Mouse (Mus musculus): ENCODE results near the gene Sobp.

Sobp gene

DNA sequence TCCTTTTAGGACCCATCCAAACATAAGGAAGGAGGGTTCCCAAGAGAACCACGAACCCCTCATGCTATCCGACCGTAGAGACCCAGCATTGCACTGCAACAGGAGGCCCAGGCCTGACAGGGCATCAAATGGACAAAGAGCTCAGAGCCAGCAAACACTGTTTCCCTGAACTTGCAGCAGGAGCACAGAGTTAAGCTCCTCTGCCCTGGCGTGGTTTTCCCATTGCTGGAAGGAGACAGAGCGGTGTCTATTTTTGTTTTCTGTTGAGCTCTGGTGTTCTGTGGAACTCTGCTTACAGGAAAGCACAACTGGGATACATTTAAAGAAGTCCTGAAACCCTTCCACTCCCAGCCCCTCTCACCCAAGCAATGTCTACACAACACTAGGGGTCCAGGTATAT is 15.0 kb downstream of the Sobp start:
- peak; percentile 51 for DNase-seq (ENCODE audit: low read depth, low spot score)

DNA sequence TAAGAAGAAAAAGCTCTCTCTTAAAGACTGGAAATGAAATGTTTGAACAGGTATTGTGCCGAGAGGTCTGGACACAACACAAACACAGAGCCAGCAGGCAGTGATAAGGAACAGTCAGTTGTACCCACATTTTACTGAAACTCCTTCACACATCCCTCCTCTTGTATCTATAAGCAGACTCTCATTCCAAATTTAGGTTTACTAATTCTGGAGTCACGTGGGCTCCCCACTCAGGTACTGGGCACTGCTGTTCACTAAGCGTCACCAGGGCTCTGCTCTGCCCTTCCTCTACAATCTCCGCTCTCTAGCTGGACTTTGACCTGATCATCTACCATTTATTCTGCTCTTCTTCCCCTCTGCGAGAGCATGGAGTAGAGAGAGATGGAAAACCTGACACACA is 15.4 kb downstream of the Sobp start:
- DNase-seq (ENCODE audit: low read depth, low spot score): no peak

GRCm38 (mm10) chr10:43155046-43155560 is 19.2 kb downstream of the Sobp start:
- peak; percentile 87 for DNase-seq (ENCODE audit: low read depth, low spot score)

DNA sequence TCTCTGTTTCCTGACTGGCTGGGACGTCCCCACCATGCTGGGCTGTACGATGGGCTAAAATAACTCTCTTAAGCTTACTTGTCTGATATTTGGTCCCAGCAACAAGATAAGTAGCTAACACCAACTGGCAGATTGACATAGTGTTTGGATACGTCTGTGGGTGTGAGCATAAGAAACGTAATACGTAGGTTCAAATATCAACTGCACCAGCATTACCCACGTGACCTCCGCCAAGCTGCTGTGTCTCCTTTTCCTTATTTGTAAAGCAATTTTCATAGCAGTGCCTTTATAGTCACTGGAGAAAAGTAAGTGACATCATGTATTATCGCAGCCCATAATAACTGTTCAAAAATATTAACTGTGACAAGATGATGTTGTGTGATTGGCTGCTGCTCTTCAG is 21.7 kb downstream of the Sobp start:
- peak; percentile 59 for DNase-seq (ENCODE audit: low read depth, low spot score)

GRCm38 (mm10) chr10:43148456-43148855 is 25.9 kb downstream of the Sobp start:
- DNase-seq (ENCODE audit: low read depth, low spot score): peak; percentile 68

DNA sequence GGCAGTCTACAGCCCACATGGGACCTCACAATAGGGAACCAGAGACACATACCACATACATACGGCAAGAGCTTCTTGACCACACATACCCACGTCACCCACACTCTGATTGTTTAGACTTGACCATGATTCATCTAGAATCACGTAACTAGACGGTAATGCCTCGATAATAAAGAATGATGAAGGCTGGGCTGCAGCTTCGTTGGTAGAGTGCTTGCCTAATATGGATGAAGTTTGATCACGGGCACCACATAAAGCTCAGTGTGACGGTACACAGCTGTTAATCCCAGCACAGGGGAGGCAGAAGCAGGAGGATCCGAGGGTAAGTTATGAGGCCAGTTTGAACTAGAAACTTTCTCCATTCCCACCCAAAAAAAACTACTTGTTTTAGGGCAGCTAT is 31.2 kb downstream of the Sobp start:
- no peak for DNase-seq (ENCODE audit: low read depth, low spot score)

DNA sequence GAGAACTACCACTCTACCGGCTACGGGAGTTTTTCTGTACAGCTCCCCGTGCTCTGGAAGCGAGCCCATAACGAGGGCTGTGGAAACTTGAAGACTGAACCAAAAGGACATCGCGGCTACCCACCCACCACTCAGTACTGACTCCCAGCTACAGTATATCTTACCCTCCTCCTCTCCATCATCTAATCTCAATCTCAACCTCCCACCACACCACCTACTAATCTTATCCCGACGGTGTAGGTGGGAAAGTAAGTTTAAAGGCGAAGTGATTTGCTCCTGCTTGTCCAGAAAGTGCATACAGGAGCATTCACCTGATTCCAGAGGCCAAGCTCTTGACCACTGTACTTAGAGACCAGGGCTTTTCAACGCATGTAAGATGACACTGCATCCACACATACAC is 40.3 kb downstream of the Sobp start:
- DNase-seq (ENCODE audit: low read depth, low spot score): no peak

GRCm38 (mm10) chr10:43128750-43129149 is 45.6 kb downstream of the Sobp start:
- no peak for DNase-seq (ENCODE audit: low read depth, low spot score)

GRCm38 (mm10) chr10:43124561-43124960 is 49.8 kb downstream of the Sobp start:
- DNase-seq (ENCODE audit: low read depth, low spot score): no peak

DNA sequence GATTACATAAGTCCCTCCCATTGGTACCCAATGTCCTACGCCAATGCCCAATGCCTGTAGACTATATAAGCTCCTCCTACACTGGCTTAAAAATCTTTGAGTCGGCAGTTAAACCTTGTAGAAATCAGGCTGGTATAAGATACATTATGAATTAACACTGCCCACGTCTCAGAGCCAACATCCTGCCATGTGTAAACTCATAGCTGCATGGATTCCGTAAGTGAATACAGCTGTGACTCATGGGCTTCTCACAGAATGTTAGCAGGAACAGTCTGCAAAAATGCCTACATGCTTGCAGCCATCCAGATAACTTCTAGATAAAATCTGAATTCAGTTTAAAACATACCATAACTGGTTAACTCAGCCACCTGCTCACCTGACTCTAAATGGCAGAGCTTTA is 50.2 kb downstream of the Sobp start:
- DNase-seq (ENCODE audit: low read depth, low spot score): no peak

DNA sequence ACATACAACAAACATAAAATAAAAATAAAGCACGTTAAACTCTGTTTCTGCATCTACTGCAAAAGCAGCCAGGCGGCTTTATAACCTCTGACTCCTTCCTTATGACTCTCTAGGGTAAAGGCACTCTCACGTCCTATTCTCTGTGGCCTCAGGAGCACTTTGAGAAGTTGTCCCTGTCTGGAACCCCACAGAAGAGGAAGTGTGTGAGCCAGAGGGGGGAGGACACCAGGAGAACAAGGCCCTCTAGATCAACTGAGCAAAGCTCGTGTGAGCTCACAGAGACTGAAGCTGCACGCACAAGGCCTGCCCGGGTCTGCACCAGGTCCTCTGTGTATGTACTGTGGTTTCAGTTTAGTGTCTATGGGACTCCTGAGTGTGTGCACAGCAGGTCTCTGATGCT is 50.9 kb downstream of the Sobp start:
- DNase-seq (ENCODE audit: low read depth, low spot score): no peak

- DNase-seq (ENCODE audit: low read depth, low spot score): no peak
These were observed 53.5 kb downstream of the Sobp start for GRCm38 (mm10) chr10:43120688-43121450.

- no peak for DNase-seq (ENCODE audit: low read depth, low spot score)
These were observed 58.0 kb downstream of the Sobp start for GRCm38 (mm10) chr10:43116083-43116927.

DNA sequence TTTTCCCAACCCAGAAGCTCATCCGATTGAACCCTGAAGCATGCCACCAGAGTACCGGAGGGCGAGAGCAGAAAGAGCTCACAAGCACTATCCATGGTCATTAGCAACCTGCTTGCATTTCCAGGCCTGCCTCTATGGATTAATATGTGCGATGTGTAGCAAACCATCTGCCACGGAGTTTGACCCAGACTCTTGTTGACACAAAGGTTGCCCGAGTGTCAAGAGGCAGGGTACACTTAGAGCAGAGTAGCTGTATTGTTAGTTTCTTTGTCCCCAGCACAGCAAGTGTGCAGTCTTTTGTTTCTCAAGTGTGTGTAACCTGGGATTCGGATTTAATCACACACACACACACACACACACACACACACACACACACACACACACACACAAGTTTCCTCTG is 62.0 kb downstream of the Sobp start:
- DNase-seq (ENCODE audit: low read depth, low spot score): no peak

GRCm38 (mm10) chr10:43106616-43107015 is 67.7 kb downstream of the Sobp start:
- no peak for DNase-seq (ENCODE audit: low read depth, low spot score)

- no peak for DNase-seq (ENCODE audit: low read depth, low spot score)
These were observed 68.1 kb downstream of the Sobp start for GRCm38 (mm10) chr10:43106196-43106595.

- DNase-seq (ENCODE audit: low read depth, low spot score): no peak
These were observed 73.8 kb downstream of the Sobp start for GRCm38 (mm10) chr10:43100513-43100912.

GRCm38 (mm10) chr10:43099229-43099628 is 75.1 kb downstream of the Sobp start:
- peak; percentile 13 for DNase-seq (ENCODE audit: low read depth, low spot score)

GRCm38 (mm10) chr10:43097755-43098154 is 76.6 kb downstream of the Sobp start:
- no peak for DNase-seq (ENCODE audit: low read depth, low spot score)

DNA sequence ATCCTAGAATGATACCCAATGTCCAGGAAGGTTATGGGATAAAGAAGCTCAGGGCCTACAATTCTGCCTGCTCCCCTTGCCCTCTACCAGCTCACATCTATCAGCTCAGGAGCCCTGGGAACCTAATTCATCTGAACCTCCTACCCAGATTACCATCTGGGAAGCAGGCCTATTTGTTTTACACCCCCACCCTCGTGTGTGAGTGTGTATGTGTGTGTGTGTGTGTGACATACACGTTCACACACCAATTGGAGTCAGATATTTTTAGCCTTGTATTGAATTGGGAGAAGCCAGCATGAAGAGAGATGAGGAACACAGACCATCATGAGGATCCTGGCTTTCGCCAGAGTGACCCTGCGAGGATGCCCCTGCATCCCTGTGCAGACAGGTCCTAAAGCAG is 77.7 kb downstream of the Sobp start:
- no peak for DNase-seq (ENCODE audit: low read depth, low spot score)

DNA sequence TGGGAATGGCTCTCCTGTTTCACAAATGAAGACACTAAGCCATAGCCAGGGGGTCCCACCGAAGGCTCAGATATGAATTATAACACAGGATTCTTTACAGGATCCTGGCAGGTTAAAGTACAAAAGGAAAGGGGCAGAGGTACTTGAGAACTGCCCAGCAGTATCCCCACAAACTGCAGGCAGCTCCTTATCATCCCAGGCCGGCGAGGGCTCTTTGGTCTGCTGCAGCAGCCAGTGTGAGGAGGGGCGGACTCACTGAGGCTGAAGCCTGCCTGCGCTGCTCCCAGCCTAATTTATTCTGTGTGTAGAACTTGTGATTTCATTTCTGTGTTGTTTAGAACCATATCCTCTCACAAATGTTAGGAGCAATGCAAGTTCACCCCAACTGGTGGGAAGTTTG is 79.8 kb downstream of the Sobp start:
- no peak for DNase-seq (ENCODE audit: low read depth, low spot score)

GRCm38 (mm10) chr10:43093440-43093839 is 80.9 kb downstream of the Sobp start:
- no peak for DNase-seq (ENCODE audit: low read depth, low spot score)

DNA sequence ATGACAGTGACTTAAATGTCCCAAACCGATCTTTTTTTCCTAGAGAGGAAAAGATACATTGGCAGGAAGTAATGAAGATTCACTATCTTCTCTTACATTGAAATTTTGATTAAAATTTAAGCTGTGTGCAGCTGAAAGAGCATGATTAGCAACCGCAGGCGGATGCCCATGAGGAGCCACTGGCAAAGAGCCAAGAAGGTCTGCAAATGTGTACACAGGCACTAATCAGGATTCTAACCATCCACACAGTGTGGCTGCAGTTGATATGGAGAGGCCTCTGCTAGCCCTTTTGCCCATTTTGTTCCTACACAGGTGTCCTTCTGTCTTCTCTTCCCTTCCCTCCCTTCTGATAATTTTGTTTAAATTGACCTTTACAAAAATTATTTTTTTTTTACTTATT is 84.3 kb downstream of the Sobp start:
- no peak for DNase-seq (ENCODE audit: low read depth, low spot score)

Measured in skeletal muscle tissue, adult 2 months (tissue).